Mouse (Mus musculus) adrenal gland, adult 8-10 months (tissue): Measurements from ENCODE around the gene Psmb4. TPM values are rescaled to one million over a fixed set of nuclear protein-coding genes. Genes with fewer than 3 reads are reported as not detected.
"Not testable (repeated sequence)": the region's sequence is repeated elsewhere in the genome, so short reads cannot be mapped to it uniquely, and the experiment has no call there.

Source experiments
- DNase-seq: peaks from one replicate; pipeline ENCODE4 v3.0.0; 2022
- total RNA-seq, 4 experiments: library from RNA; stranded (reverse); gene quantifications; 2 replicates each; pipeline ENCODE4 v1.2.4; 2022

Gene Psmb4
- 100 to 1,000 TPM; 313 to 362 (median 341) TPM for total RNA-seq

DNA sequence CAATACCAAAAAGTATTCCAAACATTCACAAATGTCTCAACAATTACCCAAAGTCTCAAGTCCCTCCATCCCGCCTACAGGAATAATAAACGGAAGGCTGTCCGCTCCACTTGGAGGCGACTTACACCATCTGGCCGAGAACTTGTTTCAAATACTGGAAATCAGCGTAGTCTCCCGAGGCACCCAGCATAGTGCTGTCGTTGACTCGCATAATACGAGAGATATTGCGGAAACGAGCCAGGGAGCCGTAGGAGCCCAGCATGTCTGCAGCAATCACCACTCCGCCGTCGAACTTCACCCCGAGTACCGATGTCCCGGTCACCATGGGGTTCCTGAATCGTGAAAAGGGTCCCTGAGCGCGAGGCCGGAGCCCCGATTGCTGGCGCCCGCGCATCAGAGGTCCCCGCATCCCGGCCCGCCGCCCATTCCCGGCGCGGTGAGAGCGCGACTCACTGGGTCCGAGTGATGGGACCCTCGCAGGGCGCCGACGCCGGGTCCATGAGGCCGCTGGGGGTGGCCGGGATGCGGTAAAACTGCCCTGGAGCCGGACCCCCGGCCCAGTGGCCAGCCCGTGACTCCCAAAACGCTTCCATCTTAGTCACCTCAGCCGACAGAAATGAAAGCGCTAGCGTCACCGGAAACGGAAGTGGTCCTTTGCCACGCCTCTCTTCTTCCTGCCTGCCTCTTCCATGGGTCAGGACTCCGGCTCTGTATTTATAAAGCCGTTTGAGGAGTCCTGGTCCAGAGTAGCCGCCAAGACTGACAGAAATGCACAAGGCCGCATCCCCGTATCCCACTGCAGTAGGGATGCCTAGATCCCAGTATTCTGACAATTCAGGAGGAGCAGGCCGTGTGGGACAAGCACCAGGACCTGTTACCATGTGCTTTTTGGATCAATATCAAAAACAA, at the start of gene Psmb4:
TSS of gene Psmb4 (minus strand) at position 646 of the 909 bp plus-strand sequence.
- peak; percentile 78 for DNase-seq

DNA sequence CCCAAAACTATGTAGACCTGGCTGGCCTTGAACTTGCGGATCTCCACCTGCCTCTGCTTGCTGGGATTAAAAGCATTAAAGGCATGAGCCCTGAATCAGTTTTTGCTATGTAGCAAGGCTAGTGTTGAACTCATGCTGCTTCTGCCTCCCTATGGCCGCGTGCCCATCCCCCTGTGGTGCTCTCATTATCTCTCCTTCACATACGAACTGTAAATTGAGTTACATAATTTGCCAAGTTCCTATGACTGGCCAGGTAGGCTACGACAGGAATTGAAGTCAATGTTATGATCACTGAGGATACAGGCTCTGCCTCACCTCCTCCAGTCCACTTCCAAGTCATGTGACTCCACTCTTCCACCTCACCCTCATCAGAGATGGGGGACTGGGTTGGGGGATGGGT, 49.4 kb upstream of the Psmb4 start:
- DNase-seq, result not testable (repeated sequence)

DNA sequence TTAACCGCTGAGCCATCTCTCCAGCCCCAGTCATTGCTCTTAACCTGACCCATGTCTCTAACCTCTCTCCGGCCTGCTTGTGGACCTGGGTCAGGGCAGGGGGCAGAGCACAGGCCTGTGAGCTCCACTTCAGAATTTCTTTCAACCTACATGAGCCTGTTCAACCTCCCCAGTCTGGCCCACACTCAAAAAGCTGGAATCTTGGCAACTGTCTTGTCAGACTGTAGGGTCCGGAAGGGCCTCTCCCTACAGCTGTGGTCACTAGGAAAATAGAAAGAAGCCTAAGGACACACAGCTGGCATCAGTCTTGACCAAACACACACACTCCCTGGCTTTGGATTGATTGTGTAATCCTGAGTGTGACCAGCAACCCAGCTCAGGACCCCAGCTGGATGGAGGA, 48.6 kb upstream of the Psmb4 start:
- not testable (repeated sequence) for DNase-seq

DNA sequence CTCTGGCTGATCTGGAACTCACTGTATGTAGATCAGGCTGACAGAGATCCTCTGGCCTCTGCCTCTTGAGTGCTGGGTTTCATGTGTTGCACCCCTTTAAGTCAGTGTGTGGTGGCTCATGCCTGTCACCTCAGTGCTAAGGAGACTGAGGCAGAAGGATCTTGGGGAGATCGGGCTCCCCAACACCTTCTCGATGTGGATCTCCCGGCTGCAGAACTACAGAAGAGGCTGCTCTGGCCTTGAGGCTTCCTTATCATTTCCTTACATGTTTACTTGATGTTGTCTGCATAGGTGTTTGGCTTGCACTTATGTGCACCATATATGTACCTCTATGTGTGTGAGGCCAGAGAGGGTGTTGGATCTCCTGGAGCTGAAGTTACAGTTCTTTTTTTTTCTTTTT, 47.8 kb upstream of the Psmb4 start:
- DNase-seq, result not testable (repeated sequence)

DNA sequence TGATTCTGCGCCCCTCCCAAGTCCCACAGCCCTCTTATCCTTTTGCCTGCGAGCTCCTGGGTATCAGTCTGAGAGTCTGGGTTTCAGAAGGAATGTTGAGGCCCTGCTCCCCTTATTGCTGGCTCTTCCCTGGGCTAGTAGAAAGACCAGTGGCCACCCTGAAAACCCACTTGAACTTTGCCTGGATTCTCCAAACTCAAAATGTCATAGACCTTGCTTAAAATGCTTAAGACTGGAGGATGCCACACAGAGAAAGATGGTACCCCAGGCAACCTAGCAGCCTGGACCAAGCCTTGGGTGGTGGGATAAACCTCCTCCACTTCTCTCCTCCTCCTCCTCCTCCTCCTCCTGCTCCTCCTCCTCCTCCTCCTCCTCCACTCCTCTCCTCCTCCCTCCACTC, 46.8 kb upstream of the Psmb4 start:
- DNase-seq, result not testable (repeated sequence)

DNA sequence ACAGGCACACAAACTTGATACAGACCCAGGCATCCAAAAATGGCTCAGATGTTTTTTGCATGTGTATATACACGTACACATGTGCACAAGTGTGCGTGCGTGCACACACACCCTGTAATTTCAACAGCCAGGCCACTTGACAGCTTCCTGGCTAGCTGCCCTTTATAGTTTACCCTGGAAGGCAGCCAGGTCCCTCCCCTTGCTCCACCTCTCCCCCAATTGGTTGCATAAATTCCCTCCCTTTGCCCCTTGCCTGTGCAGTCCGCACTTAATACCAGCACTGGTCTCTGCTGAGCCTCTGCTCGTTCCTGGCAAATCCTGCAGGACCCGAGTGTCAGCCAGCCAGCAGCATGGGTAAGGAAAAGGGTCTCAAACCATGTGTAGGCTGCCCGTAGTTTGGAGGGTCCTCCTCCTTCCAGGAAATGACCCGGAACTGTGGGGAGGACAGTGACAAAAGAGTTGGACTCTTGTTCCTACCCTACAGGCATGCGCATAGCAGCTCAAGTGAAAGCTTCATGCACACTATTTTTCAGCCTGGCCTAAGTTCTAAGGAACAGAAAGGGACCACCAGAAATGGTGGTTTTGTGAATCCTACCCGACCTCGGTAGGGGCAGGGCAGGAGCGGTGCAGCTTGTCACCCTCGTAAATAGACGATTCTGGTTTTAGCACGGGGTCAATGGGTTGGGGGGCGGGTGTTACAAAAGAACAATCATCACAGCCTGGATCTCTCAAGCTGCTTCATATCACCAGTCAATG, 46.2 kb upstream of the Psmb4 start, which contains the start of gene Selenbp1:
TSS of gene Selenbp1 (plus strand) at position 248 of the 756 bp plus-strand sequence.
- DNase-seq, result peak; percentile 89

DNA sequence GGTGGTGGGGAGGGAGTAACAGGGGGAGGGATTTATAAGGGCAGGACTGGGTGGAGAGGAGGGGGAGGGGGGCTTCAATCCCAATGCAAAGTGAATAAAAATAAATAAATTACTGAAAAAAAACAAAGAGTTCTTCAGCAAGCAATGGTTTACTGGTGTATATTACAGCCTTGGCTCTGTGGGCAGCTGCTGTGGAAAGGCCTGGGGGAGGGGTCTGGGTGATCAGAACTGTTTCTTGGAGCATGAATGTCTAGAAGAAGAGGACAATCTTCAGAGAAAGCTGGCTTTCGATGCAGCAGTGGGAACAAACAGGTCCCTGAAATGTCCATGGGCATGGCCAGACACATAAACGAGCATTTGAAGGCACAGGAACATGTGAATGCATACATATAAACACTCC, 45.5 kb upstream of the Psmb4 start:
- not testable (repeated sequence) for DNase-seq

DNA sequence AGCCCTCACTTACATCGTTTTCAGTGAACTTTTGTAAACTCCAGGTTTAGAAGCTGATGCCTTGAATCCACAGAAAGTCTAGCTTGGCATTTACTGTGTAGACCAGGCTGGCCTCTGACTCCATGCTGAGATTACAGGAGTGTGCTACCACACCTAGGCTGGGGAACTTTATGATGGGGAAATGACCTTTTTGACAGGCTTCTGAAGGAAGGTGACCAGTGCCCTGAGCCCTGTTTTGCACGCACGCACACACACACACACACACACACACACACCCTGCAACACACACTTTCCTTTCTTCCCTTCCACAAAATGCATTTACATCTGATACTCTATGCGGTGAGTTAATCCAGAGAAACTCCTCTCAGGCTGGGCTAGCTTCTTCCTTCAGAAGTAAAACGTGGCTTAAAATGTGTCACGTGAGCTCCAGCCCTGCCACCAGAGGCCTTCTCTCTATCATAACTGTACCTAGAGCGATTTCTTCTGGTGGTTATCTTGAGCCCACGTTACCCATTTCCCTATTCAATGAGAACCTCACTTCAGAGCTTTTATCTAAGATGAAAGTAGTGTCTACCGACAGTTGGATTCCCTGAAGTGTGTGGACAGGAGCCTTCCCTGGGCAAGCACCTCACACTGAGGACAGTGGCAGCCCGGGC, 44.8 kb upstream of the Psmb4 start:
- not testable (repeated sequence) for DNase-seq

DNA sequence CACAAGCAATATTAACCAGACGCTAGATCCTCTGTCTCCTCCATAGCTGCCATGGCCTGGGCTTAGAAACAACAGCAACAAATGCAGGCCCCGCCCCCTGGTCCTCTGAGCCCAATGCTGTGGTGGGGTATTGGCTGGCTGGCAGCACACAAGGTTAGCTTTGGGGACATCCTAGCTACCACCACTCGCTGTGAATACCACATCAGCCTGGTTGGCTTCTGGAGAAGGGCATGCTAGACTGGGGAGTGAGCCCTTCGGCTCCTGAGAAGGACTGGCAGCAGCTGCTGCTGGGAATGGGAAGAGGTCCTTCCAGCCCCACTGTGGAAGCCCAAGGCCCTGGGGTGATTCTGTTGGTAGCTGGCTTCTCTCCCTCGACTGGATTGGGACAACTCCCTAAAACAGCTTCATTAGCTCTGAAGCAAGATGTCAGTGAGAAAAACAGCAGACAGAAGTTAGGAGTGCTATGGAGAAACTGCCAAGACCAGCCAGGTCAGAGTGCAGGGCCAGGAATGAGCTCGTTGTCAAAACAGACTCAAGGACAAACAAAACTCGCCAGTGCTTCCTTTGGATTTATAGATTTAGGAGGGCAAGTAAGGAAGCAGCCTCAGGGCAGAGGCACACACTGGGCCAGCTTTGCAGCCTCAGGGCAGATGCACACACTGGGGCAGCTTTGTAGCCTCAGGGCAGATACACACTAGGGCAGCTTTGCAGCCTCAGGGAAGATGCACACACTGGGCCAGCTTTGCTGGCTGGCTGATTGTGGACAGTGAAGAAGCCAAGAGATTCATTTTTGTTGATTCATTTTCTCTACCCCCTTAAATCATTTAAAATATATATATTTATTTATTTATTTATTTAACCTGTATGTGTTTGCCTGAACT, 43.9 kb upstream of the Psmb4 start:
- DNase-seq, result not testable (repeated sequence)

DNA sequence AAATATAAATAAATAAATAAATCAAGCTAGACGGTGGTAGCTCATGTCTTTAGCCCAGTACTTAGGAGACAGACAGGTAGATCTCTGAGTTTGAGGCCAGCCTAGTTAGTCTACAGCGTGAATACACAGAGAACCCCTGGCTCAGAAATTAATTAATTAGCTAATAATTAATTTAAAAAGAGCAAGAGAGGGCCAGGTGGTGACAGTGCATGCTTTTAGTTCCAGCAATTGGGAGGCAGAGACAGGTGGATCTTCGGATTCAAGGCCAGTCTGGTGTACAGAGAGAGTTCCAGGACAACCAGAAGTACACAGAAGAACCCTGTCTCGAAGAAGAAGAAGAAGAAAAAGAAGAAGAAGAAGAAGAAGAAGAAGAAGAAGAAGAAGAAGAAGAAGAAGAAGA, 42.2 kb upstream of the Psmb4 start:
- DNase-seq, result not testable (repeated sequence)

DNA sequence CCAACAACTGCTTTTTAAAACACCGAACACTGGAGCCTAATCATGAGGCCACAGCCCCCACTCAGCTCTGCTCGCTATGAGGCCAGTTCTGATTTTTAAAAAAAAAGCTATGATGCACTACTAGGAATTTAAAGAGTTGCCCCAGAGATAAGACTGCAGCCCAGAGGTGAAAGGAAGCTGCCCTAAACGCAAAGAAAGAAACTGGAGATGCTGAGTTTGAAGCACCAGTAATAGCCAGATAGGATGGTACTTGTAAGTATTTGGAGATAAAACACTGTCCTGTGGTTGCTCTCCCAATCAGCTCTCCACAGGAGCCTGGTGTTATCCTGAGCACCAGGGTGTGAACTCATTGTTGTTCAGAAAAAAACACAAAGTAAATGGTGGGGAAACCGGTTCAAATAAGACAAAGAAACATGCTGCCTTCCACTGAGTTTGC, 39.6 kb upstream of the Psmb4 start:
- not testable (repeated sequence) for DNase-seq

DNA sequence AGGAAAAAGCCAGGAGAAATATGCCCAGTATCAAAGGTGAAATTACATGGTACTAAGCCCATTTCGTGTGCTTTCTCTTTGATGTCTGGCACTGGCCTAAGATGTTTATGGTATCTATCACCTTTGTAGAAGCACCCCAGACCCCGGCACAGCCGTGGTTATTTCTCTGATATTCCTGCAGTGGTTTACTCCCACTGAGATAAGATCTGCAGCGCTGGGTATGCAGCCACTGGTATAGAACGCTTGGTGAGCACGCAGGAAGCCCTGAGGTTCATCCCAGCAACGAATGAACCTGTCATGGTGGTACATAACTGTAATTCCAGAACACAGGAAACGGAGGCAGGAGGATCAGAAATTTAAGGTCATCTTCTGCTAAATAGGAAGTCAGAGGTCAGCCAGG, 37.9 kb upstream of the Psmb4 start:
- DNase-seq, result no peak

DNA sequence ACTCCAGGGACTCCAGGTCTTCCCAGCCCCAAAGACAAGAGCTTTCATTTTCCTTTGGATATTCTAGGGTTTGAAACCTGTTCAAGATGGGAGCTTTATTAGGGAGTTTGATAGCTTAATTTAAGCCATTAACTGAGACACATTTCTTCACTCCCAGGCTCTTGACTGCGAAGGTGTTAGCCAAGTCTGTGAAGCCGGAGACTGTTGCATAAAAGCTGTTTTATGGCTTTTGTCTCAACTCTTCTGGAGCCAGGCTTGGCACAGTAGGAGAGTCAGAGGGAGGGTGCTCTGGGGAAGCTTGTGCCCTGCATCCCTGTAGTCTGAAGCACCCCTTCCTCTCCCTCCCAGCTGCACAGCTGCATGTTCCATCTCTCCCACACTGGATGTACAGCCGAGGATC, 35.6 kb upstream of the Psmb4 start:
- DNase-seq, result no peak

DNA sequence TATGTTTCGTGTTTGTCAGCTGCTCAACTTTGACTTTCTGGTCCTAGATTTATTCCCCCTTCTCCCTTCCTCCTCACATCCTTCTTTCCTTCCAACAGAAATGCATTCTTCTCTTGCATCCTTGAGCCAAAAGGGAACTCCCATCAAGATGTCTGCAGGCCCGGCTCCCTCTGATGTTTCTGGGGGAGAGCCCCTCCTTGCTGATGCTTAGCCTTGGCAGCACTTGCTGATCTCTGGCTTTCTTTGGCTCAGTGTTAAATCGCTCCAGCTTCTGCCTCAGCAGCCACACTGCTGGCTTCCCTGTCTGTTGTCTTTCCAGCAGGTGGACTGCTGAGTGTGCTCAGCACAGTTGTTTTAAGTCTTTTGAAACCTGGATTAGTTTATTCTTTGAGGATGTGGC, 34.3 kb upstream of the Psmb4 start:
- DNase-seq, result no peak

DNA sequence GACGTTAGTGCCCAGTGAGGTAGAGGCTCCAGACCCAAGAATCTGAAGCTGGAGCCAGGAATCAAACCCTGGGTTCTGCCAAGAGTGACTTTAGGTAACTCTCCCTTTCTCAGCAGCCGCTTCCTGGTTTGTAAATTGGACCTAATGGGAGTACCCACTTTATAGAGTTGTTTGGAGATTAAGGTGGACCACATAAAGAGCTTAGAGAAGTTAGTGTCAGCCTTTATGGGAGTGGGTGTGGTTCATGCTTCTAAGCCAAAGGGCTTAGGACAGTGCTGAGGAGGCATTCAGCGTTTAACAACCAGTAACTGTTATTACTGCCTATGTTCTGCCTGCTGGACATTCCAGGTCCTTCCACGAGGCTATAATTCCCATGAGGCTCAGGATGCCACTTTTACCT, 32.1 kb upstream of the Psmb4 start:
- DNase-seq, result no peak

DNA sequence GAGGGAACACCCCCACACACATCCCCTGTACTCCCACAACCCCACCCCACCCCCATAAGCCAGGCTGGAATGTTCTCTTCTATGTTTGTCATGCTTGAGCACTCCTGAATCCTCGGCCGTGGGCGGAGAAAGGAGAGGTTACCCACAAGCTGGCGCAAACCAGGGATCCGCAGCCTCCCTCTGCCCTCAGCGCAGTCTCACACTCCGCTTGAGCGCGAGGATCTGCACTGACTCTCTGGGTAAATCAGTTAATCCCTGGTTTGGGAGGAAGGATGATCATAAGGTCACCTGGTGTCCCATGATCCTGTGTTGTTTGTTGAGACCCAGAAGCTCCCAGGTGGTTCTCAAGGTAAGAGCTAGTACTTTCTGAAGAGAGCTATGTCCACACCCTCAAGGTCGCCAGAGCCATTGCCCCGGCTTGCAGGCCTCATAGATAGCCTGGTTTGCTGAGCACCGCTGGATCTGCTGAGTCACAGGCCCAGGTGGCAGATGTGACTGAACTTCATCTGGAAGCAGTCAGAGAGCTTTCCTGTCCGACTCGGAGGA, 31.1 kb upstream of the Psmb4 start:
- DNase-seq, result no peak

DNA sequence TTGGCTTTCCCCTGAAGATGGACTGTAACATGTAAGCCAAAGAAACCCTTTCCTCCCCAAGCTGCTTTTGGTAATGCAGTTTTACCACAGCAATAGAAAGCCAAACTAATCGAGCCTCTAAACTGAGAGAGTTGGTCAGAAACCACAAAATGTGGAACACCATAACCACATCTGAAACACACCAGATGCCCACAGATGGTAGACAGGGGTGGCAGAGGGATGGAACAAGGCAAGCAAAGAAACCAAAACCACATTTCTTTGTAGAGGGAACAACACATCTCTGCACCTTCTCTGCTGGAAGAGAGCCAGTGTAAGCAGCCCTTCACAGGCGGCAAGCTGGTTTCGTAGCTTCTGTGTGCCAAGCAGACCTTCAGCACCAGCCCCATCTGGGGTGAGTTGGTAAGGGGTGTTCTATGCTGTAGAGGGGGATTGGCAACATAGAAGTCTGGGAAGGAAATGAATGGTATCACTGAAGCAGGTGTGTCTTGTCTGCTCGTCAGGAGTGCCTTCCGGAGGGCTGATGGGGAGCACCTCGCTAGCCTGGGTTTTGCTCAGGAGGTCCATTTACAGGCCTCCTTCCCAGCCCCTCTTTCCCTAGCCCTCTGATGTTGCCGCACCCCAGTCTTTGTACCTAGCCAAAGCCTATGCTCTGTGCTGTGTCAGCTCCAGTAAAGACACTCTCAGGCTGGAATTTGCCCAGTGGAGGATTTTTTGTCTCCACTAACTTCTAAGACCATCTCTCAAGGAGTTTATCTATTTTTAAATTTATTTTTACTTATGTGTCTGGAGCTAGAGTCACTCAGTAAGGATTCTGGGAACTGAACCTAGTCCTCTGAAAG, 29.4 kb upstream of the Psmb4 start:
- no peak for DNase-seq

DNA sequence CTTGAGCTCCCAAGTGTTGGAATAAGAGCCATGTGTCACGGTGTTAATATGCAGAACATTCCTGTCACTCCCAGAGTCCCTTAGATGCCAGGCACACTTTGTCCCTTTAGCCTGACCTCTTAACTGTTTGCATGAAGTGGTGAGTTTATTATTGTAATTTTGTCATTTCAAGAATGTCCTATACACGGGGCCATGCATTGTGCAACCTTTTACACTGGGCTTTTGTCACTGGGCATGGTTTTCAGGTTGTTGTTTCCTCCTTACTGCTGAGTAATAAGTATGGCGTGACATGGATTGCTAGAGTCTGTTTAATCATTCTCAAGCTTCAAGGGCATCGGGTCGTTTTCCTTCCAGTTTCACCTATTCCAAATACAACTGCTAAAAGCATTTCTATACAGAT, 27.0 kb upstream of the Psmb4 start:
- DNase-seq, result no peak

DNA sequence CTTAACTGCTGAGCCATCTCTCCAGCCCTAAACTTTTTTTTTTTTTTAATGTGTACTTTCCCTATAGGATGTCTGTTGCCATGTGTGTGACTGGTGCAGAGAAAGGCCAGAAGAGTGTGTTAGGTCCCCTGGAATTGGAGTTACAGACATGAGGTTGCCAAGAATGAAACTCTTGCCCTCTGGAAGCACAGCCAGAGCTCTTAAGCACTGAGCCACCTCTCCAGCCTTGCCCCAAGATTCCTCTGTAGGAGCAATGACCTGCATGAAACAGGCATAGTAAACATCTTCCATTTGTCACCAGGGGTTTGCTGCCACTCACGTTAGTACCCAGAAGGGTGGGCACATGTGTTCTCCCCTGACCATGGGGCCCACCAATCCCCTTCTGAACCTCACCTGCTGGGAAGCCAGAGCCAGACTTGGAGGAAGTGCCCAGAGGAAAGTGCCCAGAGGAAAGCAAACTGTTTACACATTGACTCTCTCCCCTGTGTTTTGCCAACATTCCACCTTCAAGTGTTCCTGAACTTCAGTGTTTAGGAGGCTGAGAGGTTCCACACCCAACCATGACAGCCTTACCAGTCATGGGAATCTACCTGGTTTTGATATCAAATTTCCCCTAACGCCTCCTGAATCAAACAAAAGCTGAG, 24.4 kb upstream of the Psmb4 start:
- DNase-seq, result no peak

DNA sequence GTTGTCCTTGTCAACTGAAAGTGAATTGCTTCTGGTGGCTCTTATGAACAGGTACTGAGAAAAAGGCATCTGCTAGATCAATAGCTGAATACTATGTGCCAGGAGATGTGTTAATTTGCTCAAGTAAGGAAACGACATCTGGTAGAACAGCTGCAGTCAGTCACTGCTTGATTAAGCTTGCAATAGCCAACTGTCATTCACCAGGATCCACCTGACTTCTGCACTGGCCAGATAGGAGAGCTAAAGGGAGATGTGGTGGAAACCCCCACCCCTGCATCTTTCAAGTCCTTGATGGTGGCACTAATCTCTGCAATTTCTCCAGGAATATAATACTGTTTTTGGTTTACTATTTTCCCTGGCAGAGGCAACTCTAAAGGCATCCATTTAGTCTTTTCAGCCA, 19.7 kb upstream of the Psmb4 start:
- DNase-seq, result no peak
